Mouse (Mus musculus) natural killer cell, adult 2 months (primary cell): ENCODE measurements around the gene Lbx2.

Experiments
- DNase-seq, 2 experiments: peaks; one replicate each; pipeline ENCODE4 v3.0.0; 2022; ENCODE audit warnings: low spot score in 2 of 2

Gene Lbx2

DNA sequence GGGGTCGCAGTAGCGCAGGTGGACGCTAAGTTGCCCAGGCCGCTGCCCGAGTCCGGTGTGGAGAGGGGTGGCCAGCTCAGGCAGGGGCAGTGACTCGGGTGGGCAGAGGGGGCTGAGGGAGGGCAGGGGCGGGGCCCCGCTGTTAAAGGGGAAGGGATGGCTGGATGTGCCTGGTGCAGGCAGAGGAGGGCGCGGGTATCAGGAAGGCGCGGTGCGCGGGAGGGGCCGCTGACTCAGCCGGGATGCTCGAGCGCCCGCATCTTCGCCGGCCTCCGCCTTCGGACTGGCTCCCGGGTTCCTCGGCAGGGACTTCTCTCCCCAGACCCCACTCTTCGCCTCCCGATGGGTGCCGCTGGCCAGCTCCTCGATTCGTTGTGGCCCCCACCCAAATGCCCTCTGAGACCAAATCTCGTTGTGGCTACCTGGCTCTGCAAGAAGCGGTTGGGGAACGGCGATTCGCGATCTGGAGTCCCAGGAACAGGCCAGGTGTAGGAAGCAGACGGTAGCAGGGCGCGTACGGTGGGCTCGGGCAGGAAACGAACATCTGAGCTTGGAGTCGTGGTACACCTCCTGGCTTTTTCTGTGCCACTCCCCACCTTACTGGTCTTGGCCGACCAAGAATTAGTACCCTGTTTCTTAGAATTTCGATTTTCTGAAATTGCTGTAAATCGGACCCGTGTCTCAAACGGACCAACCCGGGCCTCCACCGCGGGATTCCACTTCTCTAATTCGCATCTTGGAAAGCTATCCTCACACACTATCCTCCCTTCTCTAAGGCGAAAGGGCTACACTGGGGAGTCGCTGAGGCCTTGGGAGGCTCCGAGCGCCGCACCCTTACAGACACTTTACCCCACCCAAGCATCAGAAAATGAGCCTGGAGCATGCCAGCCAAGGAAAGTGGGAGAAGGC lies 15.6 kb upstream of the Lbx2 start:
- DNase-seq = peak in 1 of 2 experiments; percentile 44

DNA sequence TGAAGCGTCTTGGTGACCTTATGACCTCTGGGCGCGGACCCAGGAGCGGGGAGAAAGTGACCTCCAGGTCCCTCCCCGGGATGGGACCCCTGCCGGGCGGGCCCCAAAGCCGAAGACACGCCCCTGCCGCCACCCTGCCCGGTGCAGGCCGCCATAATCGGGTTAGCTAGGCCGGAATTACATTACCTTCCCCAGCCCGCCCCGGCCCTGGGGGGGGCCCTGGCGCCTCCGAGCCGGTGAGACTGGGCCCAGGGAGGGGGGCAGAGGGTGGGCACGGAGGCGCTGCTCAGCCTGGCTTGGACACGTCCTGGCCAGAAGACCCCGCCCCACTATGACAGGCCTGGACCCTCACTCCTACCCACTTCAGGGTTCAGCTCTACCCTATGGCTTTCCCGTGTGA lies 14.9 kb upstream of the Lbx2 start:
- DNase-seq = no peak

DNA sequence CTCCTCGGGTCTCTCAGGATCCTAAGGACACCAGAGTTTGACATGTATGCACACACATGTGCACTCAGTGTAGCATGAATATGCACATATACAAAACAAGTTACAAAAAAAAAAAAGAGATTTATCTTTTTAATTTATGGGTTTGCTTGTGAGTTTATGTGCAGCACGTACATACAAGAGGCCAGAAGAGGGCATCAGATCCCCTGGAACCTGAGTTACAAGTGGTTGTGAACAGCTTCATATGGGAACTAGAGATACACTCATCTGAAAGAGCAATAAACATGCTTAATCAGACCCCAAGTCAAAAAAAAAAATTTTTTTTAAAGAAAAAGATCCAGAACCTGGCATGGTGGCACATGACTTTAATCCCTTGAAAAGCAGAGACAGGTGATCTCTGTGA lies 11.2 kb upstream of the Lbx2 start:
- DNase-seq = peak in 1 of 2 experiments; percentile 22

DNA sequence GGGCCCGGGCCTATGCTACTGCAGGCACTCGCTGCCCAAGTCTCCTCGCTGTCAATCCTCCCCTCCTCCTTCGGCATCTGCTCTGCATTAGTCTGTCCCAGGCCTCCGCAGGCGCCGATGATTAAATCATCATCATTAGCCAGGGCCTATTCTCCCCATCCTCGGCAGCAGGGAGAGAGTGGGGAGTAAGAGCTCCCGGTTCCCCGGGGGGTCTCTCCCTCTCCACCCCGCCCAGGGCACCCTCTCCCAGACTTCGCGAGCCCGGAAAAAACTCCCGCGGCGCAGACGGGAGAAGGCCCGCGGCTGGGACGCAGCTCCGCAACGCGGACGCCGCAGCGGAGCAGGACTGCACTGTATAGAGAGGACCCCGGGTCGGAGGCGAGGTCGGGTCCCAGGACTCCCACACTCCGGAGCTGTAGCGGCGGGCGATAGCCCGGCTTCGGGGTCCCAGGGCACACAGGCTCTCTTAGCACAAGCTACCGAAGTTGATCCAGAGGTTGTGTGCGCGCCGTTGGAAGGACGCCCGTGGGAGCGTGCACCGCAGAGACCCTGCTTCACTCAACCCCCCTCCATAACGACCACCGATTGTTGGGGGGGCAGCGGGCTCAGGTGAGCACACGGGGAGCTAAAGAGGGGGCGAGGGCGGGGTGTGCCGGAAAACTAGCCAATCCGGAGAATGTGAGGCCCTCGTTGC lies 8.4 kb upstream of the Lbx2 start, which contains the start of gene Pcgf1:
Gene Pcgf1, plus strand, starts transcription at position 240 of the 694 bp plus-strand sequence.
- no peak for DNase-seq

GRCm38 (mm10) chr6:83078324-83078858 lies 7.8 kb upstream of the Lbx2 start:
- DNase-seq = peak; percentile 99

- DNase-seq = no peak
Measured at GRCm38 (mm10) chr6:83080210-83080609, 6.0 kb upstream of the Lbx2 start.

GRCm38 (mm10) chr6:83083497-83083896 lies 2.7 kb upstream of the Lbx2 start:
- DNase-seq = no peak

DNA sequence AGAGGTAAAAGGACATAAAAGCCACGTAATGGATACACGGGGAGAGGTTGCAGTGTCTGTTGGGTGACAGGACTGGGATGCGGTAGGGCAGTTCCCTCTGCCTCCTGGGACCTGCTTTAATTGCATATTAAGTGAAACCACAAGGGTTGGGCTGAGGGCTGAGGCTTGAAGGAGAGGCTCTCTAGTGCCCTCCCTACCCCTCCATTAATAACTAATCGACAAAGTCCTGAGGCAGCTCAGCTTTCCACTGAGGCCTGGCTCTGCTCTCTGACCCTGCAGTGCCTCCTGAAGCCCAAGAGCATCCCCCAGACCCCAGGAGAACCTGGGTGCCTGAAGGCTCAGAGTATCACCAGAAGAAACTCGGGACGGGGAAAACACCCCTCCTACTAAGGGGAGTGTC lies 1.7 kb upstream of the Lbx2 start:
- DNase-seq = no peak

GRCm38 (mm10) chr6:83087205-83087925 lies 1.2 kb downstream of the Lbx2 start:
- DNase-seq = no peak

DNA sequence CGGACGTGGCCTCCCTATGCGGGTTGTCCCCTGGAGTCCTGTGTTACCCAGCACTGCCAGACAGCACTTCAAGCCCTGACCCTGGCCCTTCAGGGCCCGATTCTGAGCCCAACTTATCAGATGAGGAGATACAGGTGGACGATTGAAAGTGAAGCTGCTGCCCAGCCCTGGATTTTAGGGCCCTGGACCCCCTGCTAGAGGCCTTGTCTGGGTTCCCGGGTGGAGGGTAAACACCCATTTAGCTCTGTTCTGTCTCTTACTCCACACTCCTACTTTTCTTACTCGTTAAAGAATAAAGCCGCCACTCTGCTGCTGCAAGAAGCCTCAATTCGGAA lies 1.7 kb downstream of the Lbx2 start:
- DNase-seq = no peak

DNA sequence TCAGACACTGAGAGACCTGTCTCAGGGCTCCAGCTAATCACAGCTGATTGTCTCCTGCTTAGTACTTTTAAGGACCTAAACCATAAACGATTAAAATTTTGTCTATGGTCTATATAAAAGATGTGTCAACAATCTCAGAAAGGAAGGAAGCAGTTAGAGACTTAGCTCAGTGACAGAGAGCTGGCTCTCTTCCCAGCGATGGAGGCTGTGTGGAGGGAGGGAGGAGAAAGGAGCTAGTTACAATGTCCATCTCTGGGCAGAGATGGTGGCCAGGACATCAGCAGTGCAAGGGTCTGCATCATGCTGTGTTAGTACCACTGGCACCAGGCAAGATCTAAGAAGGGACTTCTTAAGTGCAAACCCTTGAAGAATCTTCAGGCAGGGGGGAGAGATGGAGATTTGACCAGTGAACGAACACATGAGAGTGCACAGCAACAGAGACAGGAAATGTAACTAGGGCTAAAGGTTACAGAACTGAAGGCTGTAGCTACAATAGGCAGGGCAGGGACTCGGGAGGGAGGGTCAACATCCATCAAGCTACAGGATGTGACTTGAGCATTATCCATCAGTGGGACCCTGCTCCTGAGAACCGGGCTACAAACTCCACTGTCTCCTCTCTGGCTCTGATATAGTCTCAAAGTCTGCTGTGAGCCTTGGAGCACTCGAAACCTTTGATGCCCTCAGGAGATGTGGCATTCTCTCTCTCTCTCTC lies 6.4 kb downstream of the Lbx2 start:
- no peak for DNase-seq

GRCm38 (mm10) chr6:83095968-83096367 lies 9.8 kb downstream of the Lbx2 start:
- no peak for DNase-seq

GRCm38 (mm10) chr6:83098411-83098810 lies 12.2 kb downstream of the Lbx2 start:
- no peak for DNase-seq

GRCm38 (mm10) chr6:83101316-83101687 lies 15.1 kb downstream of the Lbx2 start, which contains the start of the genes Ccdc142 and Gm42688:
TSS of gene Ccdc142 (plus strand) at chr6:83101601.
TSS of gene Gm42688 (plus strand) at chr6:83101617.
- peak; percentile 78 to 84 for DNase-seq

GRCm38 (mm10) chr6:83101688-83102556 lies 15.8 kb downstream of the Lbx2 start:
- peak; percentile 34 to 58 for DNase-seq

GRCm38 (mm10) chr6:83103130-83103650 lies 17.0 kb downstream of the Lbx2 start:
- no peak for DNase-seq

GRCm38 (mm10) chr6:83104158-83104557 lies 18.0 kb downstream of the Lbx2 start:
- no peak for DNase-seq

GRCm38 (mm10) chr6:83107566-83108400 lies 21.6 kb downstream of the Lbx2 start:
- peak; percentile 76 to 80 for DNase-seq
